Mouse (Mus musculus): ENCODE data around the gene Taz. TPM values are rescaled to one million over a fixed set of nuclear protein-coding genes. Genes with fewer than 3 reads are reported as not detected.
A peak's percentile ranks its signal among the peaks of the same experiment; 100 is the strongest.

The Taz gene
- total and polyA plus RNA-seq, 3 experiments, result 45.6 to 93.5 (median 47.4) TPM

GRCm38 (mm10) chrX:74298348-74298747 is 16.6 kb downstream of the Taz start:
- DNase-seq, result no peak
- Histone ChIP-seq H3K4me1 (ENCODE audit: control insufficient read depth, insufficient read depth, low read length) (no peaks in the 10 kb centered on the region; the same call in 1 of the 2 replicates), H3K36me3 (ENCODE audit: control insufficient read depth, insufficient read depth, low read length) (no peaks in the 10 kb centered on the region), H3K9ac (ENCODE audit: low read depth, low read length) (no peak overlapping the region), H3K4me3 (no peak overlapping the region), H3K27ac (no peak overlapping the region), H3K79me2 (replicated peaks; ENCODE audit: control insufficient read depth, insufficient read depth, low read length) (no peaks in the 10 kb centered on the region), H3K27me3 (ENCODE audit: control insufficient read depth, insufficient read depth, low read length) (no peaks in the 10 kb centered on the region)
- TF ChIP-seq EP300 (IDR thresholded peaks at IDR 0.05; ENCODE audit: insufficient read depth, low read depth, low read length) (no peak), POLR2A (IDR thresholded peaks at IDR 0.05; ENCODE audit: insufficient read depth, low read depth, low read length) (no peak), CTCF (IDR thresholded peaks at IDR 0.05) (no peak)
- intact Hi-C loops (cut with DNase I), result no loop called here
- 82% methylated on average over 1 of the region's 1 CpGs for WGBS

GRCm38 (mm10) chrX:74299721-74300120 is 18.0 kb downstream of the Taz start:
- no peak overlapping the region for H3K9ac ChIP-seq (ENCODE audit: low read depth, low read length)
- H3K27me3 ChIP-seq (ENCODE audit: control insufficient read depth, insufficient read depth, low read length), result no peaks in the 10 kb centered on the region
- TF ChIP-seq POLR2A (IDR thresholded peaks at IDR 0.05; ENCODE audit: insufficient read depth, low read depth, low read length) (no peak), EP300 (IDR thresholded peaks at IDR 0.05; ENCODE audit: insufficient read depth, low read depth, low read length) (no peak), CTCF (IDR thresholded peaks at IDR 0.05) (no peak)
- H3K4me1 ChIP-seq (ENCODE audit: control insufficient read depth, insufficient read depth, low read length), result no peaks in the 10 kb centered on the region; the same call in 1 of the 2 replicates
- 75% methylated on average over 3 of the region's 3 CpGs for WGBS
- H3K27ac ChIP-seq, result no peak overlapping the region
- DNase-seq, result no peak
- no peaks in the 10 kb centered on the region for H3K79me2 ChIP-seq (replicated peaks; ENCODE audit: control insufficient read depth, insufficient read depth, low read length)
- no peak overlapping the region for H3K4me3 ChIP-seq
- intact Hi-C loops (cut with DNase I), result loop anchor here (10.0 kb wide), 1 partner anchor 725 kb away; no protein-coding TSS in a partner anchor
- no peaks in the 10 kb centered on the region for H3K36me3 ChIP-seq (ENCODE audit: control insufficient read depth, insufficient read depth, low read length)

GRCm38 (mm10) chrX:74304867-74305700 is 23.4 kb downstream of the Taz start, which contains the start of gene Gdi1:
Gdi1 (plus strand) TSS chrX:74304998.
- Histone ChIP-seq H3K27ac (peak within 1 kb of the TSS; percentile 95), H3K4me1 (ENCODE audit: control insufficient read depth, insufficient read depth, low read length) (no peaks in the 10 kb centered on the region; the same call in none of the 2 replicates), H3K27me3 (ENCODE audit: control insufficient read depth, insufficient read depth, low read length) (no peaks in the 10 kb centered on the region), H3K4me3 (peak within 1 kb of the TSS; percentile 73), H3K36me3 (ENCODE audit: control insufficient read depth, insufficient read depth, low read length) (peaks cover 8% of the 10 kb centered on the region), H3K79me2 (replicated peaks; ENCODE audit: control insufficient read depth, insufficient read depth, low read length) (peaks cover 7% of the 10 kb centered on the region), H3K9ac (ENCODE audit: low read depth, low read length) (peak within 1 kb of the TSS; percentile 98)
- intact Hi-C loops (cut with DNase I), result loop anchor here (10.0 kb wide), 1 partner anchor 730 kb away; no protein-coding TSS in a partner anchor
- TF ChIP-seq POLR2A (IDR thresholded peaks at IDR 0.05; ENCODE audit: insufficient read depth, low read depth, low read length), result peak; percentile 93
- 0 out of 2 replicates have a peak, but pooled peaks have one; percentile 21 for TF ChIP-seq EP300 (IDR thresholded peaks at IDR 0.05; ENCODE audit: insufficient read depth, low read depth, low read length)
- peak; percentile 59 for TF ChIP-seq CTCF (IDR thresholded peaks at IDR 0.05)
- 17% methylated on average over 41 of the region's 41 CpGs for WGBS
- DNase-seq, result peak; percentile 81 to 83

GRCm38 (mm10) chrX:74312540-74313464 is 31.1 kb downstream of the Taz start, which contains the start of gene Fam50a:
Fam50a (plus strand) TSS chrX:74313033.
- Histone ChIP-seq H3K4me3 (peak within 1 kb of the TSS; percentile 55), H3K27ac (peak within 1 kb of the TSS; percentile 70), H3K36me3 (ENCODE audit: control insufficient read depth, insufficient read depth, low read length) (no peaks in the 10 kb centered on the region), H3K27me3 (ENCODE audit: control insufficient read depth, insufficient read depth, low read length) (no peaks in the 10 kb centered on the region), H3K79me2 (replicated peaks; ENCODE audit: control insufficient read depth, insufficient read depth, low read length) (no peaks in the 10 kb centered on the region), H3K9ac (ENCODE audit: low read depth, low read length) (peak within 1 kb of the TSS; percentile 97), H3K4me1 (ENCODE audit: control insufficient read depth, insufficient read depth, low read length) (no peaks in the 10 kb centered on the region; the same call in 1 of the 2 replicates)
- 21% methylated on average over 59 of the region's 59 CpGs for WGBS
- DNase-seq, result peak; percentile 87 to 92
- TF ChIP-seq POLR2A (IDR thresholded peaks at IDR 0.05; ENCODE audit: insufficient read depth, low read depth, low read length), result peak; percentile 62
- no peak for TF ChIP-seq EP300 (IDR thresholded peaks at IDR 0.05; ENCODE audit: insufficient read depth, low read depth, low read length)
- TF ChIP-seq CTCF (IDR thresholded peaks at IDR 0.05), result no peak
- intact Hi-C loops (cut with DNase I), result loop anchor here (5.0 kb wide), 1 partner anchor 54 kb away; no protein-coding TSS in a partner anchor

- Histone ChIP-seq H3K79me2 (replicated peaks; ENCODE audit: control insufficient read depth, insufficient read depth, low read length) (no peaks in the 10 kb centered on the region), H3K9ac (ENCODE audit: low read depth, low read length) (peak within 1 kb of the TSS; percentile 81), H3K27ac (peak within 1 kb of the TSS; percentile 71), H3K4me3 (peak within 1 kb of the TSS; percentile 52), H3K36me3 (ENCODE audit: control insufficient read depth, insufficient read depth, low read length) (no peaks in the 10 kb centered on the region), H3K4me1 (ENCODE audit: control insufficient read depth, insufficient read depth, low read length) (no peaks in the 10 kb centered on the region), H3K27me3 (ENCODE audit: control insufficient read depth, insufficient read depth, low read length) (no peaks in the 10 kb centered on the region)
- DNase-seq, result peak; percentile 78
- intact Hi-C loops (cut with DNase I), result no loop called here
- no peak for TF ChIP-seq POLR2A (IDR thresholded peaks at IDR 0.05; ENCODE audit: insufficient read depth, low read depth, low read length)
- TF ChIP-seq EP300 (IDR thresholded peaks at IDR 0.05; ENCODE audit: insufficient read depth, low read depth, low read length), result no peak
- no peak for TF ChIP-seq CTCF (IDR thresholded peaks at IDR 0.05)
- WGBS, result 24% methylated on average over 28 of the region's 30 CpGs
These were observed 47.0 kb downstream of the Taz start, which contains the start of gene Plxna3 for GRCm38 (mm10) chrX:74328725-74329161. Plxna3 (plus strand) TSS chrX:74329066.
